Mouse (Mus musculus) G1E (cell line): ENCODE measurements around the gene Arhgef11. TPM values are rescaled to one million over a fixed set of nuclear protein-coding genes. Genes with fewer than 3 reads are reported as not detected.

Source experiments
- ATAC-seq: 2 replicates; pipeline ENCODE4 v1.8.0; 2016; ENCODE audit warnings: mild to moderate bottlenecking; ENCODE audit not compliant: insufficient number of reproducible peaks, poor library complexity, low FRiP score, severe bottlenecking; ENCODE audit errors: extremely low read depth
- DNase-seq: peaks from one replicate; pipeline ENCODE4 v3.0.0; 2012; ENCODE audit warnings: low spot score
- H3K27me3 ChIP-seq: 2 replicates; pipeline ENCODE4 v1.6.1; 2012; ENCODE audit warnings: mild to moderate bottlenecking, low read length, inconsistent platforms; ENCODE audit not compliant: insufficient read depth
- H3K36me3 ChIP-seq: replicated peaks from 2 replicates; pipeline ENCODE3; 2012; ENCODE audit warnings: mild to moderate bottlenecking, inconsistent platforms
- H3K4me1 ChIP-seq: 2 replicates; pipeline ENCODE4 v1.6.1; 2012; ENCODE audit warnings: low read depth, low read length, inconsistent platforms, mixed read lengths; ENCODE audit not compliant: insufficient read depth
- H3K4me3 ChIP-seq: 2 replicates; pipeline ENCODE4 v1.5.1; 2012; ENCODE audit warnings: low read depth, mild to moderate bottlenecking, inconsistent platforms, low read length, moderate library complexity, mixed read lengths
- H3K9me3 ChIP-seq: replicated peaks from 2 replicates; pipeline ENCODE4 v1.6.1; 2012; ENCODE audit warnings: inconsistent platforms
- CTCF ChIP-seq: IDR thresholded peaks from 2 replicates; pipeline ENCODE4 v1.5.1; 2012; ENCODE audit warnings: low read depth, low read length, inconsistent platforms, mixed read lengths
- GATA1 ChIP-seq: IDR thresholded peaks from 2 replicates; pipeline ENCODE4 v1.6.1; 2012; ENCODE audit warnings: borderline replicate concordance, low read length, inconsistent platforms, mixed read lengths
- GATA2 ChIP-seq: IDR thresholded peaks from 2 replicates; pipeline ENCODE4 v1.6.1; 2012; ENCODE audit warnings: low read depth, low read length, inconsistent platforms, borderline replicate concordance
- POLR2AphosphoS5 ChIP-seq: IDR thresholded peaks from 2 replicates; pipeline ENCODE4 v1.6.1; 2012; ENCODE audit warnings: low read depth, low read length, inconsistent platforms; ENCODE audit not compliant: insufficient replicate concordance
- TAL1 ChIP-seq: conservative IDR thresholded peaks from 2 replicates; pipeline ENCODE4 v1.6.1; 2012; ENCODE audit warnings: low read depth, low read length, inconsistent platforms, mixed read lengths
- polyA plus RNA-seq: library from polyadenylated mRNA; stranded (reverse); fragments of >175 nt; gene quantifications from 2 replicates; pipeline ENCODE4 v1.2.3, GENCODE M21; 2012
- total RNA-seq, 2 experiments: library from RNA; stranded (forward) in 1 of 2; stranded (reverse) in 1 of 2; fragments of 200-1000 nt in 1 of 2; fragments of >200 nt in 1 of 2; fragmentation: Nextera tagmentation in 1 of 2; gene quantifications; 2 replicates each; pipeline ENCODE4 v1.2.3; 2014 to 2017

Arhgef11 gene
- total and polyA plus RNA-seq, 3 experiments = 5.1 to 14.5 (median 14.4) TPM

DNA sequence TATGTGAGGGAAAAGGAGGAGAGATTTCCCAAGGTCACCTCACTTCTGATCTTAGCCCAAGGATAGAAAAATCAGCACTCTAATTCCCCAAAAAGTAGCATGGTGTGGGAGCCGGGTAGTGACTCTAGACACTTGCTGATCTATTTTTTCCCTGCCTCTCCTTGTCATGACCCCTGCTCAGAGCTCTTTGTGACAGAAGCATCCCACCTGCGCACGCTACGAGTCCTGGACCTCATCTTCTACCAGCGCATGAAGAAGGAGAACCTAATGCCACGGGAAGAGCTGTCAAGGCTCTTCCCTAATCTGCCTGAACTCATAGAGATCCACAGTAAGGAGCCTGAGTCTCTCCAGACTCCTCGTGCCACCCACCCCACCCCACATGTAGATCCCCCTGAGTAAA lies 108.8 kb downstream of the Arhgef11 start:
- ATAC-seq = no peak
- Histone ChIP-seq H3K4me1 (no peaks in the 10 kb centered on the region), H3K9me3 (no peaks in the 10 kb centered on the region), H3K36me3 (peaks cover 85% of the 10 kb centered on the region), H3K4me3 (no peak overlapping the region), H3K27me3 (no peaks in the 10 kb centered on the region)
- DNase-seq = no peak
- no peak for TF ChIP-seq GATA1
- no peak for TF ChIP-seq GATA2
- no peak for TF ChIP-seq CTCF
- no peak for TF ChIP-seq POLR2AphosphoS5
- no peak for TF ChIP-seq TAL1

DNA sequence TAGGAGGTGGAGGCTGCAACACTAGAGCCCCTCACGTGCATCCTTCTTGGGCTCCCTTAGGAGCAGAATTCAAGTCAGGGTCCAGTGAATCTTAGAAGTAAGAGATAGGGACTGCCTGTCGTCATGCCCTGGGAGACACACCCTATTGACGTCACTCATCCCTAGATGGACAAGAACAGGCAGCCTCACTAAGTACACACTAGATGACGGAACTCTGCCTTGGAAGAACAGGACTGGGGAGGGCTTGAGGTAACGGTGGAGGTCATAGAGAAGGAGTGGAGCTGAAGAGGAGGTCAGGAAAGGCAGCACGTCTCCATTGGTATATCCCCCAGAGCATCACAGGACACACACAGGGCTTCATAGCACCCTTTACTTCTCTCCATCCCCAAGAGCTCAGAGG lies 111.3 kb downstream of the Arhgef11 start:
- H3K27me3 ChIP-seq = no peaks in the 10 kb centered on the region
- no peak for TF ChIP-seq GATA2
- TF ChIP-seq CTCF = no peak
- no peak for TF ChIP-seq GATA1
- TF ChIP-seq TAL1 = no peak
- no peak for TF ChIP-seq POLR2AphosphoS5
- no peaks in the 10 kb centered on the region for H3K4me1 ChIP-seq
- peaks cover 89% of the 10 kb centered on the region for H3K36me3 ChIP-seq
- no peaks in the 10 kb centered on the region for H3K9me3 ChIP-seq
- H3K4me3 ChIP-seq = no peak overlapping the region
- no peak for DNase-seq
- ATAC-seq = no peak

DNA sequence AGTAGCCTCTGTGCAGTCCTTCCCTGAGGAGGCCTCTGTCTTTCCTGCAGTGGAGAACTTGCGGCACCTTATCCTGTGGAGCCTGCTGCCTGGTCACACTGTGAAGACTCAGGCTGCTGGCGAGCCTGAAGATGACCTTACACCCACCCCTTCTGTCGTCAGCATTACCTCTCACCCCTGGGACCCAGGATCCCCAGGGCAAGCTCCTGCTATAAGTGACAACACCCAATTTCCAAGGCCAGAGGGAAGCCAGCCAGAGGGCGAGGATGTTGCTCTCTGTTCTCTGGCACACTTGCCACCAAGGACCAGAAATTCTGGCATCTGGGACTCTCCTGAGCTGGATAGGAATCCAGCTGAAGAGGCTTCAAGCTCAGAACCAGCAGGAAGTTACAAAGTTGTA lies 115.7 kb downstream of the Arhgef11 start:
- ATAC-seq (no peak), DNase-seq (no peak)
- no peaks in the 10 kb centered on the region for H3K27me3 ChIP-seq
- H3K9me3 ChIP-seq = no peaks in the 10 kb centered on the region
- TF ChIP-seq CTCF = no peak
- no peak for TF ChIP-seq GATA1
- no peak for TF ChIP-seq TAL1
- no peak for TF ChIP-seq GATA2
- no peak for TF ChIP-seq POLR2AphosphoS5
- no peaks in the 10 kb centered on the region for H3K4me1 ChIP-seq
- H3K4me3 ChIP-seq = no peak overlapping the region
- peaks cover 90% of the 10 kb centered on the region for H3K36me3 ChIP-seq

DNA sequence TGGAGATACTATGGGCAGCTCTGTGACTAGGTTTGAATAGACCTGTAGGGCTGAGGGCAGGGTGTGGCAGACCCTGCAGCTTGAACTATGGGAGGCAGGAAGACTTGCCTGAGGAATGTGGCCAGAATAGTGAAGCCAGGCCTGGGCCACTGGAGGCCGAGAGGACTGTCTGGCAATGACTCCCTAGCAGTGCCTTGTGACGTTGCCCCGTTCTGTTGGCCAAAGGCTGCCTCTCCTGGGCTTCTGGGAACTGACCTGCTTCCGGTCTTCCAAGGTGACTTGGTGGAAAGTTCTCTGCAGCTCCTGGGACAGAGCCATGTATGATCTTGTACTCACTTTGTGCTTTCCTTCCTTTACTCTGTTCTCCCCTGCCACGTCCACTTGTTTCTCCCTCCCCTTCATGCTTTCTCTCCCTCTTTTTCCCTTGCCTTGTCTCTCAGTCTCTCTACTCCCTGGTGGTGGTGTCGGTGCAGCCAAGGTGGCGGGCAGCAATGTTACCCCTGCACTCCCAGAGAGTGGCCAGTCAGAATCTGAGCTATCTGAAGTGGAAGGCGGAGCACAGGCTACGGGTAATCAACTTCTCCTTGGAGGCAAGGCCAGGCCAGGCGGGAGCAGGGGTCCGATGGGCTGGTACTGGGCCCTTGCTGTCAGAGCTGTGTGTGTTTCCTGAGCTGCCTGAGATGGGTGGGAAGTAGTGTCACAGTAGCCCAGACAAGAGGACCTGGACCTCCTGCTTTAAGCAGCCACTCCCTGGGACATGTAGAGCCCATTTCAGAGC lies 116.8 kb downstream of the Arhgef11 start:
- DNase-seq (no peak), ATAC-seq (no peak)
- no peaks in the 10 kb centered on the region for H3K9me3 ChIP-seq
- peaks cover 82% of the 10 kb centered on the region for H3K36me3 ChIP-seq
- H3K4me1 ChIP-seq = no peaks in the 10 kb centered on the region
- TF ChIP-seq CTCF (no peak), TAL1 (no peak), POLR2AphosphoS5 (no peak), GATA1 (no peak), GATA2 (no peak)
- no peaks in the 10 kb centered on the region for H3K27me3 ChIP-seq
- no peak overlapping the region for H3K4me3 ChIP-seq

DNA sequence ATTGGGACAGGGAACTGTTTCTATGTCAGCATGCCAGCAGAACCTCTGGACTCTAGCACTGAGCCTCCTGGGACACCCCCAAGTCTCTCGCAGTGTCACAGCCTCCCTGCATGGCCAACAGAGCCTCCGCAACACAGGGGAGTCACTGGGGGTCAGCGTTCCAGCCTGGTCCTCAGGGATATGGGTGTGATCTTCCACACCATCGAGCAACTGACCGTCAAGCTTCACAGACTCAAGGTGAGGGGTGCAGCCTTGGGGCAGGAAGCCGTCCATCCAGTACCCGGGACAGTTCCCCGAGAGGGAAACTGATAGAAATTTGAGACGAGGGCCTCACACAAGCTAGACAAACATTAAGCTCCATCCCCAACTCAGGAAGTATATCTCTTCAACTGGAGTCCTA lies 118.0 kb downstream of the Arhgef11 start:
- no peak for TF ChIP-seq GATA2
- no peak for TF ChIP-seq POLR2AphosphoS5
- TF ChIP-seq TAL1 = no peak
- TF ChIP-seq CTCF = no peak
- no peak for TF ChIP-seq GATA1
- ATAC-seq (no peak), DNase-seq (no peak)
- no peaks in the 10 kb centered on the region for H3K4me1 ChIP-seq
- no peaks in the 10 kb centered on the region for H3K9me3 ChIP-seq
- peaks cover 71% of the 10 kb centered on the region for H3K36me3 ChIP-seq
- no peaks in the 10 kb centered on the region for H3K27me3 ChIP-seq
- H3K4me3 ChIP-seq = no peak overlapping the region

DNA sequence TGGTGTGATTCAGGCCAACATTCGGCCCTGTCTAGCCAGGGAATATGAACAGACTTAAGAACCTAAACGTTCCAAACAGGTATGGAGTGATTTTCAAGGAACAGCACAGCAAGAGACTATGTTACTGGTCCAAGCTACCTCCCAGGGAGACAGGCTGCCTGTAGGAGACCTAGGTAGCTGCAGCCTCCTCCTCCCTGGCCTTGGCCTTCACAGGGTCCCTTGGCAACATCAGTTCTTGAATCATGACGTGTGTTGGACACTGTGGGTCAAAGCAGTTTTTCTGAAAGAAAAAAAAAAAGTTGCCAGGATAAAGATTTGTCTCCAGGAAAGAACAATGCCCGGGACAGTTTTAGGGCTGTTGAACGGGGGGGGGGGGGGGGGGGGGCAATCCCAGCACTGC lies 121.5 kb downstream of the Arhgef11 start:
- no peaks in the 10 kb centered on the region for H3K9me3 ChIP-seq
- DNase-seq (no peak), ATAC-seq (no peak)
- H3K36me3 ChIP-seq = peaks cover 42% of the 10 kb centered on the region
- H3K4me1 ChIP-seq = no peaks in the 10 kb centered on the region
- peaks cover 12% of the 10 kb centered on the region for H3K27me3 ChIP-seq
- no peak for TF ChIP-seq TAL1
- TF ChIP-seq POLR2AphosphoS5 = no peak
- no peak for TF ChIP-seq GATA1
- no peak for TF ChIP-seq CTCF
- TF ChIP-seq GATA2 = no peak
- H3K4me3 ChIP-seq = no peak overlapping the region
